Mouse (Mus musculus): Measurements from ENCODE around the gene Nt5m.
"Not testable (repeated sequence)": the region's sequence is repeated elsewhere in the genome, so short reads cannot be mapped to it uniquely, and the experiment has no call there.

The Nt5m gene

GRCm38 (mm10) chr11:59821625-59822024 lies 17.6 kb upstream of the Nt5m start:
- in situ Hi-C loops (cut with MboI; ENCODE audit: low pct_unique_long_range_greater_than_20kb in 1 of 2, low sequenced_read_pairs in 2 of 2, unreplicated experiment in 1 of 2), result no loop called here

- in situ Hi-C loops (cut with MboI; ENCODE audit: low pct_unique_long_range_greater_than_20kb in 1 of 2, low sequenced_read_pairs in 2 of 2, unreplicated experiment in 1 of 2), result not testable (repeated sequence)
These were observed 1.5 kb upstream of the Nt5m start for GRCm38 (mm10) chr11:59837789-59838188.

GRCm38 (mm10) chr11:59838426-59838825 lies 821 bp upstream of the Nt5m start:
- in situ Hi-C loops (cut with MboI; ENCODE audit: low pct_unique_long_range_greater_than_20kb in 1 of 2, low sequenced_read_pairs in 2 of 2, unreplicated experiment in 1 of 2), result no loop called here

GRCm38 (mm10) chr11:59839459-59840126 lies 346 bp downstream of the Nt5m start, which contains the start of gene Cops3:
Gene Cops3, minus strand, starts transcription at chr11:59839838.
- in situ Hi-C loops (cut with MboI; ENCODE audit: low pct_unique_long_range_greater_than_20kb in 1 of 2, low sequenced_read_pairs in 2 of 2, unreplicated experiment in 1 of 2), result no loop called here

GRCm38 (mm10) chr11:59846311-59846710 lies 7.1 kb downstream of the Nt5m start:
- in situ Hi-C loops (cut with MboI; ENCODE audit: low pct_unique_long_range_greater_than_20kb in 1 of 2, low sequenced_read_pairs in 2 of 2, unreplicated experiment in 1 of 2), result no loop called here

GRCm38 (mm10) chr11:59847131-59847530 lies 7.9 kb downstream of the Nt5m start:
- in situ Hi-C loops (cut with MboI; ENCODE audit: low pct_unique_long_range_greater_than_20kb in 1 of 2, low sequenced_read_pairs in 2 of 2, unreplicated experiment in 1 of 2), result no loop called here

- in situ Hi-C loops (cut with MboI; ENCODE audit: low pct_unique_long_range_greater_than_20kb in 1 of 2, low sequenced_read_pairs in 2 of 2, unreplicated experiment in 1 of 2), result no loop called here
These were observed 8.9 kb downstream of the Nt5m start for GRCm38 (mm10) chr11:59847891-59848884.

- in situ Hi-C loops (cut with MboI; ENCODE audit: low pct_unique_long_range_greater_than_20kb in 1 of 2, low sequenced_read_pairs in 2 of 2, unreplicated experiment in 1 of 2), result no loop called here
These were observed 13.6 kb downstream of the Nt5m start for GRCm38 (mm10) chr11:59852865-59853264.

GRCm38 (mm10) chr11:59860467-59860866 lies 21.2 kb downstream of the Nt5m start:
- in situ Hi-C loops (cut with MboI; ENCODE audit: low pct_unique_long_range_greater_than_20kb in 1 of 2, low sequenced_read_pairs in 2 of 2, unreplicated experiment in 1 of 2), result no loop called here

GRCm38 (mm10) chr11:59864316-59864715 lies 25.1 kb downstream of the Nt5m start:
- in situ Hi-C loops (cut with MboI; ENCODE audit: low pct_unique_long_range_greater_than_20kb in 1 of 2, low sequenced_read_pairs in 2 of 2, unreplicated experiment in 1 of 2), result no loop called here

GRCm38 (mm10) chr11:59872124-59872523 lies 32.9 kb downstream of the Nt5m start:
- in situ Hi-C loops (cut with MboI; ENCODE audit: low pct_unique_long_range_greater_than_20kb in 1 of 2, low sequenced_read_pairs in 2 of 2, unreplicated experiment in 1 of 2), result loop anchor here in 1 of 2 experiments (10.0 kb wide), 1 partner anchor 153 kb away; no protein-coding TSS in a partner anchor

GRCm38 (mm10) chr11:59880031-59880430 lies 40.8 kb downstream of the Nt5m start:
- in situ Hi-C loops (cut with MboI; ENCODE audit: low pct_unique_long_range_greater_than_20kb in 1 of 2, low sequenced_read_pairs in 2 of 2, unreplicated experiment in 1 of 2), result no loop called here

- in situ Hi-C loops (cut with MboI; ENCODE audit: low pct_unique_long_range_greater_than_20kb in 1 of 2, low sequenced_read_pairs in 2 of 2, unreplicated experiment in 1 of 2), result no loop called here
These were observed 46.2 kb downstream of the Nt5m start for GRCm38 (mm10) chr11:59885217-59885986.

- in situ Hi-C loops (cut with MboI; ENCODE audit: low pct_unique_long_range_greater_than_20kb in 1 of 2, low sequenced_read_pairs in 2 of 2, unreplicated experiment in 1 of 2), result no loop called here
These were observed 47.7 kb downstream of the Nt5m start for GRCm38 (mm10) chr11:59886952-59887351.

GRCm38 (mm10) chr11:59888151-59888550 lies 48.9 kb downstream of the Nt5m start:
- in situ Hi-C loops (cut with MboI; ENCODE audit: low pct_unique_long_range_greater_than_20kb in 1 of 2, low sequenced_read_pairs in 2 of 2, unreplicated experiment in 1 of 2), result no loop called here

- in situ Hi-C loops (cut with MboI; ENCODE audit: low pct_unique_long_range_greater_than_20kb in 1 of 2, low sequenced_read_pairs in 2 of 2, unreplicated experiment in 1 of 2), result no loop called here
These were observed 52.6 kb downstream of the Nt5m start for GRCm38 (mm10) chr11:59891854-59892253.

- in situ Hi-C loops (cut with MboI; ENCODE audit: low pct_unique_long_range_greater_than_20kb in 1 of 2, low sequenced_read_pairs in 2 of 2, unreplicated experiment in 1 of 2), result no loop called here
These were observed 54.0 kb downstream of the Nt5m start for GRCm38 (mm10) chr11:59893153-59893788.

- in situ Hi-C loops (cut with MboI; ENCODE audit: low pct_unique_long_range_greater_than_20kb in 1 of 2, low sequenced_read_pairs in 2 of 2, unreplicated experiment in 1 of 2), result no loop called here
These were observed 55.7 kb downstream of the Nt5m start for GRCm38 (mm10) chr11:59894916-59895315.
